In the genomic region with DNA sequence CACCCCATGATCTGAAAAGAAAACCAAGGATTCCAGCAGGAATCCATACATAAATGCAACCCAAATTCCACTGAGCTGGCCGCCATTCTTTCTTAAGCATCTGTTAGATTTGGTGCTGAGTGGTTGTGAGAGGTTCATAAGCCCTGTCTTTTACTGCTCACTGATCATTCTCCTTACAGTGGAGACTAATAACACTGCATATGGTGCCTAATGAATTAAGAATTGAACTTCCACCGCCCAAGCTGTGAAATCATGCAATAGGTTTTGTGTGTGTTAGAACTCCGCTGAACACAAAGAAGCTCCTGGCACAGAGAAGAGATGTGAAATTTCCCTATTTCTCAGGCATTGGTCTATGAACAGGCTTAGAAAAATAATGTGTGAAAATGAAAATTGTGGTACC, we compare ENCODE assay signal across 19 mouse cellular contexts.
"Had no signal": no experiment of that assay in that cellular context is flagged by ENCODE, and none has a peak within 500 bp of the region (broad histone marks: within the 10 kb centered on the region; RNA-seq: fewer than 3 reads in every experiment).

No protein-coding gene starts in this region.

- DNase-seq: kidney, adult 18-20 months; kidney, adult 9 months; kidney, postnatal 14 days; kidney, postnatal 4 days; liver; lung, adult 18-20 months; lung, postnatal 10 days; lung, postnatal 4 days; thymus, postnatal 25 days had no signal

- H3K27ac ChIP-seq: limb, embryonic 10.5 days; limb, embryonic 13.5 days; liver, embryonic 12.5 days; liver, embryonic 15.5 days; lung, embryonic 15.5 days; midbrain, embryonic 13.5 days; neural tube, embryonic 13.5 days; stomach, embryonic 15.5 days had no signal

- H3K27me3 ChIP-seq: limb, embryonic 13.5 days; liver, embryonic 12.5 days; liver, embryonic 15.5 days; lung, embryonic 15.5 days; midbrain, embryonic 13.5 days; neural tube, embryonic 13.5 days; stomach, embryonic 15.5 days had no signal

- H3K36me3 ChIP-seq: liver, embryonic 12.5 days; liver, embryonic 15.5 days; lung, embryonic 15.5 days; midbrain, embryonic 13.5 days; stomach, embryonic 15.5 days had no signal

- H3K9me3 ChIP-seq: limb, embryonic 10.5 days; limb, embryonic 13.5 days; liver, embryonic 12.5 days; liver, embryonic 15.5 days; lung, embryonic 15.5 days; midbrain, embryonic 13.5 days; neural tube, embryonic 13.5 days; stomach, embryonic 15.5 days had no signal

- H3K9ac ChIP-seq: limb, embryonic 13.5 days; liver, embryonic 12.5 days; liver, embryonic 15.5 days; lung, embryonic 15.5 days; midbrain, embryonic 13.5 days; neural tube, embryonic 13.5 days; stomach, embryonic 15.5 days had no signal

- H3K4me2 ChIP-seq: limb, embryonic 13.5 days; liver, embryonic 12.5 days; liver, embryonic 15.5 days; lung, embryonic 15.5 days; midbrain, embryonic 13.5 days; neural tube, embryonic 13.5 days; stomach, embryonic 15.5 days had no signal

- ATAC-seq: liver, embryonic 12.5 days; midbrain, embryonic 13.5 days; midbrain, embryonic 16.5 days had no signal

- H3K4me3 ChIP-seq: limb, embryonic 10.5 days; limb, embryonic 13.5 days; liver, embryonic 12.5 days; liver, embryonic 15.5 days; lung, embryonic 15.5 days; midbrain, embryonic 13.5 days; myocyte; neural tube, embryonic 13.5 days; stomach, embryonic 15.5 days had no signal

- H3K4me1 ChIP-seq: liver, embryonic 12.5 days; liver, embryonic 15.5 days; stomach, embryonic 15.5 days had no signal
